Mouse (Mus musculus): ENCODE measurements at regions not wholly inside any gene's neighbourhood (a gene's known extent, or its start where the extent isn't known, plus 50 kb on each side); places are given as distances from the start of the nearest gene placed in this dataset.

DNA sequence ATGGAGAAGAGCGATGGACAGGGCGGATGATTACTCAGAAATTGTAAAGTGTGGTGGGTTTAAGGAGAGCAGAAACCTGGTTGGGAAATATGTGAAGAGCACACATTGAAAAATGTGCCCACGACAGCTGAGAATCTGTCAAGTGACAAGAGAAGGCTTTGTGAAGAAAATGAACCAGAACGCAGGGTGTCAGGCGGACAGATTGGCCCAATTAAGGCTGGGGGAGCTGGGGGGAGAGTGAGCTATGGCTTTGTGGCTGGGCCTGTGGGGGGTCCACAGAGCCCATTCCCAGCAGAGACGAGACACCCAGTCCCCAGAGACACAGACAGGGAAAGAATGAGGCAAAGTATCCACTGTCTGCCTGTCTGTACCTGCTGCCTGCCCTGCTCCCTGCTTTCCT lies 153.3 kb downstream of the Shq1 start:
- H3K27me3 ChIP-seq (ENCODE audit: control insufficient read depth, insufficient read depth, low read length) = peaks cover 23% of the 10 kb centered on the region

DNA sequence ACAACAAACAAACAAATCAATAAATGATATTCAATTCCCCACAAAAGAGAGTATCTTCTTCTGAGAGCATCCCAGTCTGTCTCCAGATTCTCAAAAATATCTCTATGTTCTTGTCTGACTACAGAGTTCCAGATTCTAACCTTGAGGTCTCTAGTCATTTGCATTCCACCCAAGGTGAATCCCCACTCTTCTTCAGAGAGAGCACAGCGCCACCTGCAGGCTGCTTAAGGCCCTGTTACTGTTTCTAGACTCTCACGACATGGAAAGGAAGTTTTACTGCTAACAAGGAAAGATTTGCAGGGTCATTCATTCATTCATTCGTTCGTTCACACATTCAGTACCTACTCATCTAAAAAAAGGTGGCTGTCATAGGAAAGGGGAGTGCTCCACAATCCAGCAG lies 158.3 kb downstream of the Shq1 start:
- no peak for ATAC-seq (ENCODE audit: low FRiP score, low TSS enrichment)
- 58% methylated on average over 4 of the region's 4 CpGs for WGBS
- no peak overlapping the region for H3K4me2 ChIP-seq (replicated peaks; ENCODE audit: low read depth, low read length)

More for the DNA sequence above, 153.3 kb downstream of the Shq1 start:
- no peak overlapping the region for H3K9ac ChIP-seq (ENCODE audit: low read depth, low read length)
- H3K9me3 ChIP-seq (ENCODE audit: control insufficient read depth, low read length) = no peaks in the 10 kb centered on the region
- H3K36me3 ChIP-seq (ENCODE audit: control insufficient read depth, insufficient read depth, low read length) = no peaks in the 10 kb centered on the region
- H3K4me3 ChIP-seq (ENCODE audit: low read length) = no peak overlapping the region
- H3K4me2 ChIP-seq (replicated peaks; ENCODE audit: low read depth, low read length) = no peak overlapping the region
- WGBS = 74% methylated on average over 6 of the region's 6 CpGs
- ATAC-seq (ENCODE audit: low FRiP score, low TSS enrichment) = no peak
- no peak overlapping the region for H3K27ac ChIP-seq (ENCODE audit: low read depth, low read length)
- H3K4me1 ChIP-seq (ENCODE audit: control insufficient read depth, insufficient read depth, low read length) = peaks cover 4% of the 10 kb centered on the region; the same call in 1 of the 2 replicates

DNA sequence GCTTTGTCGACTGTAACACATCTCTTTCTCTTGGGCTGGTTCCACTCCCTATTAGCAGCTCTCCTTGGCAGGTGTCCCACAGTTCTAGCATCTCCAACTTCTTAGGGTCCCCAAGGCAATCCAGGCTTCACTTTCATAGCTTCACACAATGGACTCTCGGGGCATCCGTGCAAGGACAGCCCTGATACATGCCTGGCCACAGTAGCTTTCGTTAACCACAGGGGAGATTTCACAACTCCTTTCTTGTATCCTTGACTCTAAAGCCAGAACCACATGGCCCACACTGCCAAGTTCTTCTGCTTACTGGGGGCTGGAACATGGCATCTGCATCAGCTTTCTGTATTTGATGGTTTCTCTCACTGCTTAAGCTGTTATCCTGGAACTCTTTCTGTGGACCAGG lies 160.3 kb downstream of the Shq1 start:
- no peak overlapping the region for H3K9ac ChIP-seq (ENCODE audit: low read depth, low read length)
- no peak for ATAC-seq (ENCODE audit: low FRiP score, low TSS enrichment)
- no peak overlapping the region for H3K4me2 ChIP-seq (replicated peaks; ENCODE audit: low read depth, low read length)
- H3K4me1 ChIP-seq (ENCODE audit: control insufficient read depth, insufficient read depth, low read length) = no peaks in the 10 kb centered on the region
- H3K9me3 ChIP-seq (ENCODE audit: control insufficient read depth, low read length) = no peaks in the 10 kb centered on the region
- 85% methylated on average over 4 of the region's 4 CpGs for WGBS
- H3K4me3 ChIP-seq (ENCODE audit: low read length) = no peak overlapping the region
- no peaks in the 10 kb centered on the region for H3K27me3 ChIP-seq (ENCODE audit: control insufficient read depth, insufficient read depth, low read length)
- H3K36me3 ChIP-seq (ENCODE audit: control insufficient read depth, insufficient read depth, low read length) = no peaks in the 10 kb centered on the region
- no peak overlapping the region for H3K27ac ChIP-seq (ENCODE audit: low read depth, low read length)

More for the DNA sequence above, 158.3 kb downstream of the Shq1 start:
- H3K9ac ChIP-seq (ENCODE audit: low read depth, low read length) = no peak overlapping the region
- H3K27ac ChIP-seq (ENCODE audit: low read depth, low read length) = no peak overlapping the region
- H3K9me3 ChIP-seq (ENCODE audit: control insufficient read depth, low read length) = no peaks in the 10 kb centered on the region
- H3K4me3 ChIP-seq (ENCODE audit: low read length) = no peak overlapping the region
- no peaks in the 10 kb centered on the region for H3K4me1 ChIP-seq (ENCODE audit: control insufficient read depth, insufficient read depth, low read length)
- no peaks in the 10 kb centered on the region for H3K36me3 ChIP-seq (ENCODE audit: control insufficient read depth, insufficient read depth, low read length)
- H3K27me3 ChIP-seq (ENCODE audit: control insufficient read depth, insufficient read depth, low read length) = peaks cover 8% of the 10 kb centered on the region; the same call in 1 of the 2 replicates

DNA sequence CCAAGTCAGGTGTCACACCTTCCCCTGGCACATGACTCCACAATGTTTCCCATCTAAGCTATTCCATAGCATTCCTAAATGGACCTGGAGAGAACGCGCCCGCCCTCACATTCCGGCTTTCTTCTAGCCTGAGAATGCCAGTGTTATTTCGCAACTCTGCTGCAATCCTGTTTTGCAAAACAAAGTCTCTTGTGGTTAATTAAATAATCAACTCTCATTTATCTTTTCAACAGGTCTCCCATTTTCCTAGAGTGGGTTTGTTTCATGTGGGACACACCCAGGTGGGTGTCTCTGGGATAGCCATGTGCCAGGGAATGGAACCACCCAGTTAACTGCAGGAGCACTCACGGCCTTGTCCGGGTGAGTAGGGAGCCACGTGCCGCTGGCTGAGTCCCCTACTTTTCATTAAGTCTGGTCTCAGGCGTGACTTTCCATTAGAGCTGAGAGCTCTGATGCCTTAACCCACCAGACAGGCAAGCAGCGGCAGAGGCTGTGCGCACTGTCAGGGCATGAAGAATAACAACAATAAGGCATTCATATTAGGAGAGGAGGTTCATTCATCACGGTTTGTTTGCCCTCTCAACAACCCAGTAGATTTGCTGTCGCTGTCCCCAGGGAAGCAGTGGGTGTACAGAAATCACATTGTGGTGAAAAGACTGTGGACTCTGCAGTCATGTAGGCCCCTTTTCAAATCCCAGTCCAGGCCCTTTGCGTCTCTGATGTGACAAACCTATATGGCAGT lies 165.3 kb downstream of the Shq1 start:
- Histone ChIP-seq H3K36me3 (ENCODE audit: control insufficient read depth, insufficient read depth, low read length) (no peaks in the 10 kb centered on the region), H3K27me3 (ENCODE audit: control insufficient read depth, insufficient read depth, low read length) (no peaks in the 10 kb centered on the region; the same call in 1 of the 2 replicates), H3K4me2 (replicated peaks; ENCODE audit: low read depth, low read length) (no peak overlapping the region), H3K4me3 (ENCODE audit: low read length) (no peak overlapping the region), H3K9ac (ENCODE audit: low read depth, low read length) (no peak overlapping the region), H3K27ac (ENCODE audit: low read depth, low read length) (no peak overlapping the region), H3K9me3 (ENCODE audit: control insufficient read depth, low read length) (no peaks in the 10 kb centered on the region), H3K4me1 (ENCODE audit: control insufficient read depth, insufficient read depth, low read length) (no peaks in the 10 kb centered on the region)
- no peak for ATAC-seq (ENCODE audit: low FRiP score, low TSS enrichment)
- 76% methylated on average over 15 of the region's 15 CpGs for WGBS

DNA sequence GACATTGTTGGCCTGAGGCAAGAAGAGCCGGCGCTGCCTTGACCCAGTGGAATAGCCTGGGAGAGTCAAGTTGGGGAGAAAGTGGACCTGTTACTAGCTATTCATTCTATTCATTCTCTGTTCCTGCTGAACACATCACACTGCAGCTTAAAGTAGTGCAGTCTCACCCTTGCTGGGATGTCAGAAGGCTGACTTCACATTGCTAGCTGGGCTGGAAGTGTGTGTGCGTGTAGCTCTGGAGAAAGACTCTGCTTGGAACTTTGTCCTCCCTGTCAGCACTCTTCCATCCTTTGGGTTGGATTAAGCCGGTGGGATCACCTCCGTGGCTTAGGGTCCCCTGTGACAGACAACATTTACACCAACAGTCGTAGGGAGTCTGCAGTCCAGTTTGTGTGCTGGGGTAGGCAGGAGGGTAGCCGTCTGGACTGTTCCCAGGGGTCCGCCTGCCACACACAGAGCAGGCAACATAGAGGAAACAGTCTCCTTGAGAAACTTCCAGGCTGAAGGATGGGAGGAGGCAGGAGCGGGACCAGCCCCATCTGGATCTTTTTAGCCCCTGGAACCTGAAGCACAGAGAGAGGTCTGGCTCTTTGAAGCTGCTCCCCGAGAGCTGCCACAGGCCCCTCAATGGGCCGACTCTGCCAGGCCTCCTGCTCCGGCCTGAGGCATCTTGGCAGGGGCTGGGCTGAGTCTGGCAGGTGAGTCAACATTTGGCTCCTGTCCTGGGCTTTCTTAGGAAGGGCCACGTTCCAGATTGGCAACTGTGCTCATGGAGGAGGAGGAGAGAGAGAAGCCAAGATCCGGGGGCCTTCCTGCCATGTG lies 167.8 kb downstream of the Shq1 start:
- H3K9me3 ChIP-seq (ENCODE audit: control insufficient read depth, low read length) = no peaks in the 10 kb centered on the region
- no peak overlapping the region for H3K9ac ChIP-seq (ENCODE audit: low read depth, low read length)
- H3K27ac ChIP-seq (ENCODE audit: low read depth, low read length) = no peak overlapping the region
- 0 out of 2 replicates have a peak, but pooled peaks cover 4% of the 10 kb centered on the region for H3K4me1 ChIP-seq (ENCODE audit: control insufficient read depth, insufficient read depth, low read length)
- H3K4me2 ChIP-seq (replicated peaks; ENCODE audit: low read depth, low read length) = no peak overlapping the region
- 54% methylated on average over 14 of the region's 14 CpGs for whole genome bisulfite sequencing
- no peaks in the 10 kb centered on the region for H3K36me3 ChIP-seq (ENCODE audit: control insufficient read depth, insufficient read depth, low read length)
- no peaks in the 10 kb centered on the region; the same call in 1 of the 2 replicates for H3K27me3 ChIP-seq (ENCODE audit: control insufficient read depth, insufficient read depth, low read length)
- no peak overlapping the region for H3K4me3 ChIP-seq (ENCODE audit: low read length)
- ATAC-seq (ENCODE audit: low FRiP score, low TSS enrichment) = no peak

DNA sequence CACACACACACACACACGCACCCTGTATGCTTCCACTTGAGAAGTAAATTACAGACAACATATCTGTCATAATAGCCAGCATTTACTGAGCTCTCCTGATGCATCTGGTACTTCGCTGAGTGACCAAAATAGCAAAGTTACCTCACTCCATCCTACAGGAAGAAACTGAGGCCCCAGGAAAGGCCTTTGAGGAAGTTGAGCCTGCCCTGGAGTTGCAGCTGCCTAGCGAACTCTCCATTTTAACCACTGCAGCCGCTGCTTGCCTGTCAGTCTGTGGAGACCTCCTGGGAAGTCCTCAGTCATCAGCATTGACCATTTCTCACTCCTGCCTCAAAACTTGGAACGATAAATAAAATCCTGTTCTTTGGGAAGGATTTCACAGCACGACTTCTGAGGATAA lies 168.8 kb downstream of the Shq1 start:
- Histone ChIP-seq H3K9me3 (ENCODE audit: control insufficient read depth, low read length) (no peaks in the 10 kb centered on the region), H3K4me2 (replicated peaks; ENCODE audit: low read depth, low read length) (no peak overlapping the region), H3K27me3 (ENCODE audit: control insufficient read depth, insufficient read depth, low read length) (no peaks in the 10 kb centered on the region; the same call in 1 of the 2 replicates), H3K27ac (ENCODE audit: low read depth, low read length) (no peak overlapping the region; the same call in 1 of the 2 replicates), H3K4me1 (ENCODE audit: control insufficient read depth, insufficient read depth, low read length) (0 out of 2 replicates have a peak, but pooled peaks cover 4% of the 10 kb centered on the region), H3K9ac (ENCODE audit: low read depth, low read length) (no peak overlapping the region), H3K36me3 (ENCODE audit: control insufficient read depth, insufficient read depth, low read length) (no peaks in the 10 kb centered on the region), H3K4me3 (ENCODE audit: low read length) (no peak overlapping the region)
- ATAC-seq (ENCODE audit: low FRiP score, low TSS enrichment) = no peak
- 67% methylated on average over 6 of the region's 6 CpGs for WGBS

DNA sequence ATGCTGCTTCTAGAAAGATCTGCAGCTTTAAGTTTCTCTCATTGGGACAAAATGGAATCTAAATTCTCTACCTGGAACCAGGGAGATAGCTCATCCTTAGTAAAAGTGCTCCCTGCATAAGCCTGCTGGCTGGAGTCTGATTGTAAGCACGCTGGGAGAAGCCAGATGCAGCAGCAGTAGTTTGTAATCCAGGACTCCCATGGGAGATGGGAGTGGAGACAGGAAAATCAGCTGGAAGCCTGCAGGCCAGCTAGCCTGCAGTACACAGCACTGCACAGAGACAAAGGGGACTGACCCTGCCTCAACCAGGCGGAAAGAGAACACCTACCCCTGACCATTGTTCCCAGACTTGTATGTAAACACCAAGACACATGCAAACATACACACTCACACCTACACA lies 170.2 kb downstream of the Shq1 start:
- no peak overlapping the region for H3K27ac ChIP-seq (ENCODE audit: low read depth, low read length)
- 0 out of 2 replicates have a peak, but pooled peaks cover 4% of the 10 kb centered on the region for H3K4me1 ChIP-seq (ENCODE audit: control insufficient read depth, insufficient read depth, low read length)
- no peak overlapping the region for H3K9ac ChIP-seq (ENCODE audit: low read depth, low read length)
- WGBS = 56% methylated on average over 2 of the region's 2 CpGs
- no peak overlapping the region for H3K4me2 ChIP-seq (replicated peaks; ENCODE audit: low read depth, low read length)
- H3K36me3 ChIP-seq (ENCODE audit: control insufficient read depth, insufficient read depth, low read length) = no peaks in the 10 kb centered on the region
- H3K9me3 ChIP-seq (ENCODE audit: control insufficient read depth, low read length) = no peaks in the 10 kb centered on the region
- no peak overlapping the region for H3K4me3 ChIP-seq (ENCODE audit: low read length)
- H3K27me3 ChIP-seq (ENCODE audit: control insufficient read depth, insufficient read depth, low read length) = no peaks in the 10 kb centered on the region; the same call in 1 of the 2 replicates
- no peak for ATAC-seq (ENCODE audit: low FRiP score, low TSS enrichment)

DNA sequence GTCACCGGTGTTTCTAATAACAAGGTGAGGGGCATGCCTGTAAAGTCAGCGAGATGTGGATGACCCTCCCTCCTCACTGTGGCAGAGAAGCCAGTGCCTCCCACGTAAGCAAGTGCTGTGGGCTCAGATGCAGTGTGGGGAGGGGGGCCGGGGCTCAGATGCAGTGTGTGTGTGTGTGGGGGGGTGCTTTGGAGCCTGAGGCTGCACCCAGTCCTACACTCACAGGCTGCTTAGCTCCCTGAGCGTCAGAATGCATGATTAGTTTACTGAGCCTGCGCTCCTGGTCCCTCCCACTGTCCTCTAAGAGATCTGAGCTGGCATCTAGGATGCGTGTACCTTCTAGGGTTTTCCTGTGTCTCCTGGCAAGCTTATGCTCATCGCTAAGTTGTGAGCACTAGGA lies 170.9 kb downstream of the Shq1 start:
- ATAC-seq (ENCODE audit: low FRiP score, low TSS enrichment) = peak; percentile 53; the same call in 1 of the 2 replicates

DNA sequence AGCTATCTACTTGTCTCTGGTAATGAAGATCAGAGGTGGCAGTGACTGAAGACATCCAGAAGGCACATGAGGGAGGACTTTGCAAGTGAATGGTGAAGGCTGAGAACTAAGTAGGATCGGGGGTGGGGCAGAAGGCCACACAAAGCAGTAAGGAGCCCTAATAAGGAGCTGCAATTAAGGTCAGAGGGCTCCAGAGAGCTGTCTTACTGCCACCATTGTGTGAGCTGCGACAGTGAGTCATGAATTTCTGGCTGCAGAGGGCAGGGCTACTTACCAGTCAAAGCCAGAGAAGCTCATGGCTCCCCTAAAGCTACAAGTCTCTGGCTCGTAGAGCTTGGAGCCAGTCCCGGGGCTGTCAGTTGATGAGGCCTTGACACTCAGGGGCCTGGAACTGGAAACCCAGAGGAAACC lies 172.1 kb downstream of the Shq1 start:
- Histone ChIP-seq H3K36me3 (ENCODE audit: control insufficient read depth, insufficient read depth, low read length) (no peaks in the 10 kb centered on the region), H3K9ac (ENCODE audit: low read depth, low read length) (no peak overlapping the region), H3K9me3 (ENCODE audit: control insufficient read depth, low read length) (no peaks in the 10 kb centered on the region), H3K27ac (ENCODE audit: low read depth, low read length) (no peak overlapping the region), H3K4me2 (replicated peaks; ENCODE audit: low read depth, low read length) (no peak overlapping the region), H3K27me3 (ENCODE audit: control insufficient read depth, insufficient read depth, low read length) (no peaks in the 10 kb centered on the region; the same call in 1 of the 2 replicates), H3K4me3 (ENCODE audit: low read length) (no peak overlapping the region), H3K4me1 (ENCODE audit: control insufficient read depth, insufficient read depth, low read length) (0 out of 2 replicates have a peak, but pooled peaks cover 4% of the 10 kb centered on the region)
- ATAC-seq (ENCODE audit: low FRiP score, low TSS enrichment) = no peak
- 35% methylated on average over 4 of the region's 4 CpGs for WGBS

More for the DNA sequence above, 170.9 kb downstream of the Shq1 start:
- Histone ChIP-seq H3K9me3 (ENCODE audit: control insufficient read depth, low read length) (no peaks in the 10 kb centered on the region), H3K27me3 (ENCODE audit: control insufficient read depth, insufficient read depth, low read length) (no peaks in the 10 kb centered on the region; the same call in 1 of the 2 replicates), H3K4me1 (ENCODE audit: control insufficient read depth, insufficient read depth, low read length) (0 out of 2 replicates have a peak, but pooled peaks cover 4% of the 10 kb centered on the region), H3K9ac (ENCODE audit: low read depth, low read length) (no peak overlapping the region), H3K4me3 (ENCODE audit: low read length) (no peak overlapping the region), H3K36me3 (ENCODE audit: control insufficient read depth, insufficient read depth, low read length) (no peaks in the 10 kb centered on the region), H3K27ac (ENCODE audit: low read depth, low read length) (no peak overlapping the region), H3K4me2 (replicated peaks; ENCODE audit: low read depth, low read length) (no peak overlapping the region)
- 31% methylated on average over 8 of the region's 8 CpGs for whole genome bisulfite sequencing

All from kidney, embryonic 14.5 days (tissue).